Mouse (Mus musculus) embryo, embryonic 10.5 days (tissue): ENCODE data around the gene 4930412O13Rik.
A peak's percentile ranks its signal among the peaks of the same experiment; 100 is the strongest.

ENCODE experiments used
- DNase-seq: peaks from one replicate; pipeline ENCODE4 v3.0.0-alpha.2; 2015; ENCODE audit warnings: low spot score

Gene 4930412O13Rik

DNA sequence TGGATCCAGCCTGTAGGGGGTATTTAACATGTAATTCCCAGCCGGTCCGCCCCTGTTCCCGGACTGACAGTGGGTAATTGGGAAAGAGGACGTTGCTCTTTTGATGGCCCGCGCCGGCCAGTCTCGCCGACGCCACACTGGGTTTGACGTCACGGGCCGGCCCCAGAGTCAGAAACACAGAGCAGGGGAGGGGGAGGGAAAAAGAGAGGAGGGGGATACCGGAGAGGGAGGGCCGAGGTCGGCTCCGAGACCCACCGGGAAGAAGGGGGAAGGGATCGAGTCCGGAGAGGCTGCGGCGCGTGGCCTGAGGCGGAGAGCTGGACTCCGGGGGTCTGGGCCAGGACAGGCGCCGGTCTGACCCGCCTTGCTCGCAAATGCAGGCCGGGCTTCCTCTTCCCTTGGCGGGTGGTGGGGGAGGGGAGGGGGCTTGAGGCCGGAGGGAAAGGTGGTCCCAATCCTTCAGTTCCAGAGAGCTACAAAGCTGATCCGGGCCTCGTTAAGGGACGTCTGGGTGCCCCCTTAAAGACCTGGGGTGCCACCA lies at the start of gene 4930412O13Rik:
4930412O13Rik (plus strand) TSS at position 202 of the 541 bp plus-strand sequence.
- peak; percentile 80 for DNase-seq

DNA sequence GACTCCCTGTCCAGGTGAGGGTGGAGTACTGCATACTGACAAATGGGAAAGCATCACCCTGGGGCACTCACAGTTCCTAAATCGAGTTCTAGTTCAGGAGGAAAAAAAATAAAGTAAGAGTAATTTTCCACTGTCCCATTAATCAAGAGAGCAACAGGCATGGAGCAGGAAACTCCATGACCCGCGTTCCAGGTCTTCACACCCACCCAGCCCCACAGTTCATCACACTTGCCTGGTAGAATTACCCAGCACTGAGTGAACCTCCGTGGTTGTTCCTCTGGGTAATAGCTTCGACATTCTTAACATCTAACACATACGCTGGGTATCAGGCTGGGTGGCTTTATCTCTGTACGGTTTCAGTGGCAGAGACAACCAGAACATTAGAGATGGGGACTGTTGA lies 47.3 kb upstream of the 4930412O13Rik start:
- DNase-seq: no peak

DNA sequence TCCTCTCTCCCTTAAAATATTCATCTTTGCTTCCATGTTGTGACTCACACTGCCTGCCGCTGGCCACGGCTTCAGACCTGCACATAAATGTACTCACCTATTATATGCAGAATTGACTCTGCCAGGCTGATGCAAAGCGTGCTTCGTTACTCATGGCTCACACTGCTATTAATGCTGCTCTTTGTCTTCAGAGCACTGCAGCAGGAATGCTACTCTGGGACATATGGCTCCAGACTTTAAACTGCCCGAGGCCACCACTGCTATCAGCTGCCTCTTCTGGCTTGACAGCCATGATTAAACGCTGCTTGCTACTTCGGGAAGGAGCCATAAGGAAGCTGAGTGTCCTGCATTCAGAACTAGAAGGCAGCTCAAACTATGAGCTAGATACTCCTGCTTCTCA lies 45.9 kb upstream of the 4930412O13Rik start:
- DNase-seq: peak; percentile 31

DNA sequence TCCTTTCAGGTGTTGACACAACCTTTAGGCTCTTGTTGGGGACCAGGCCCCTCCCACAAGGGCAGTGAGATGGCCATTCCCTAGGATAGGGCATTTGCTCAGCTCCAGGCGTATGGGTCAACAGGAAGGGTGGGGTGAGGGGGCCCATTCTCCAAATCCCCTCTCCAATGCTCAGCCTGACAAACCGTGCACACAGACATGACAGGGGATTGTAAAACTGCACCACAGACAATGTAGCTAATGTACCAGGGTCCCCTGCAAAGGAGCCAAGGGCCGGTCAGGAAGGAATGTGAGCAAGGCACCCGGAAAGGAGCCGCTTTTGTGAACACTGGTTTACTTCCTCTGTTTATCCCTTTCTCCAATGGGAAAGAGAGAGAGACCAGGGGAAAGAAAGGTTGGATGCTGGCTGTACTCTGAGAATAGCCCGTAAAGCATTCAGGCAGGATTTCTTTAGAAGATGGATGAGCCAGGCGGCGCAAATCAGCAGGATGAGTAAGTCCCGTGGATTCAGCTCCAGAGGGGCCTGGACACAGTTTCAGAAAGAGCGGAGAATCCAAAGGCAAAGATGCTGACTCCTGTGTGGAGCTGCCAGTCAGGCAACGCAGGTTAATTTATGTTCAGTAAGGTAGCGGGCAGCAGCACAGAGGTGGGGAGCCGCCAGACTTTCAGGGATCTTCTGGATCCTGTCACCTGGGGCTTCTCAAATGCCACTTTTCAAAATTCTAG lies 28.0 kb upstream of the 4930412O13Rik start:
- DNase-seq: peak; percentile 39

DNA sequence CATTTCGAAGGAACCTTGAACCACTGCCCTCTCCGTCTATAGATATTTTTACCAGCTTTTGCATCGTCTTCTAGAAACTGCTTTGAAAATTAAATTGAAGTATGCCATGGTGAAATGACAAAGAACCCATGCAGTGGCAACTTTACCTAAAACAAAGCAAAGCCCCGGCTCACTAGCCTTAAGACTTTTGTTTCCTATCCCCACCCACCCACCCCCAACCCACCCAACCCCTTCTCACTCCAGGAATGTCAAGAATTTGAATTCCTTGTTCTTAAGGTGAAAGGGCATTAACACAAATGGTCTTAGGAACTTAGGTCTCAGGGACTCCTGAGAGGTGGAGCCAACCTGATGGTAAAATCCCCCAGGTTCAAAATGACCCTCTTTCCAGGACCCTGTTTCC lies 25.2 kb upstream of the 4930412O13Rik start:
- no peak for DNase-seq

DNA sequence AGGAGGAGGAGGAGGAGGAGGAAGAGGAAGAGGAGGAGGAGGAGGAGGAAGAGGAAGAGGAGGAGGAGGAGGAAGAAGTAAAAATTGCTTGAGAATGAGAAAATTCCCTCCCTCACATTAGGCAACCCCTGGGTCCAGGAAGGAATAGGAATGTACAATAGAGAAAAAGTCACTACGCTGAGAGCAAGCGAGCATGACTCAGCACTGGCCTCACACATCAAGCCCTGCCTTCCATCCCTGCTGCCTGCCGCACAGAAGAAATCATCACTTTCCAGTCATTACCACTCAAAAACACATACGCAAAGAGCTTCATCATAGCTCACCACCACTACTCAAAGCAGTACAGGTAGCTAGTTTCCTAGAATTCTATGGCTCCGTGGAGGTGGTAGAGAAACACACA lies 20.4 kb upstream of the 4930412O13Rik start:
- DNase-seq: no peak

DNA sequence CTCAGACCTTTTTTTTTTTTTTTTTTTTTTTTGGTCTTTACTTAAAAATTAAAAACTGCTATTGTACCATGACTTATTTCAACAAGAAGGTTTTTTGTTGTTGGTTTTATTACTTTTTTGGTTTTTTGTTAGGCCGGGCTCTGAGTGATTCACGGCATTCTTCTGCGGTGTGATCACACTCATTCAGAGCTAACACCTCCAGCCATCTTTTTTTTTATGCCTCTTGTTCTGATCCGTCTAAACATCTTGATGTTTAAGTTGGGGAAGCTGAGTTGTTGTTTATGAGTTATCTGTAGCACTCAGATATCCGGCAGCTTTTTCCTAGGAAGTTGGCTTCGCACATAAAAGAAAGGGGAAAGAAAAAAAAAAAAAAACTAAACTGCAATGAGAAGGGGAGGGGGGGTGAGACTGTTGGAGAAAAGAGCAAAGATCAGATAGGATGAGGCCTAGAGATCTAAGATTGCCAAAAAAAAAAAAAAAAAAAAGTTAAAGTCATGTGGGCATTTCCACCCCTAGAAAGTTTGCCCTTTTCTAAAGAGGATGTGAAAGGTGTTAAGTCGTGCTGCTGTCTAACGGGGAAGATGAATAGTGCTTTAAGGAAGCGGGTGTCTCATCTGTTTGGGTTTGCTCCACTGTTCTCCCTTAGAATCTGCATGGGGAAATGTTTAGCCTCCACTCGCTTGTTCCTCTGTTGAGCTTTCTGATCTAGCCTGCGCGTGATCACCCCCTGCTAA lies 13.8 kb upstream of the 4930412O13Rik start:
- peak; percentile 3 for DNase-seq

DNA sequence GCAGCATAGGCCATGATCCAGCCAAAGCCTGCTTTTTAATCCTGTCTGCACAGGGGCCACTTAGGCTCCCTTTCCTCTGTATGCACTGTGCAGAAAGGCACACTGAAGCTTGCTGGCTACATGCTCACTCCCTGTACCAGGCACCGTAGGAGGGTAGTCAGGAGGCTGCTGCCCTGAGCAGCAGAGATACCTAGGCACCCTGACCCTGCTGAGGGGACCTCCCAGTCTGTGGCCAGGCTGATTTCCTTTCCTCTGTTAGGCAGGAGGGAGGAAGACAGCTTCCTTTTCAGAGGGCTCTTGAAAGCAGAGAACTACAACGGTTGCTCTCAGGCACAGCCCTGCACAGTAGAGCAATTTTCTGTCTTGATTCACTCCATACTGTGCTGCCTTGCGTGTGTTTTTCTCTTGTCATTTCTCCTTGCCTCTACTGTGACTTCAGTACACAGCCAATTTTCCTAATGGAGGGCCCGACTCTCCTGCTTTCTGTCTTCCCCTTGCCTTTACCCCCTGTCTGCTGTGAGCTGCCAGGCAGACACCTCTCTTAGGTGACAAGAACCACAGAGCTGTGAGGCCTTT lies 9.8 kb upstream of the 4930412O13Rik start:
- DNase-seq: peak; percentile 24

DNA sequence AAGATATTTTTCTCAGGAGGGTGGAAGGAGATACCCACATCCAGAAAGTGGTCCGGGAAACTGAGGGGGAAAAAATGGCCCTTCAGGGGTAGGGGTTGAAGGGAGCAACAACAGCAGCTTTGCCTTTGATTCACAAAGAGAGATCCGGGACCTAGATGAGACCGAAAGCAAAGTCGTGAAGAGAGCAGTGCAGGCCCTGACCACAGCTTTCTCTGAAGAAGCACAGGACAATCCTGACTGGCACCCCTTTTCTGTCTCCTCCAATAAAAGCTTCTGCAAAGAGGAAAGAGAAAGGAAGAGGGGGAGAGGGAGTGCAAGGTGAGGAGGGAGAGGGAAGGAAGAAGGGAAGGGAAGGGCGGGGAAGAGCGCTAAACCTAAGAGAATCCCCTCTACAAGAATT lies 9.3 kb upstream of the 4930412O13Rik start:
- DNase-seq: peak; percentile 15

DNA sequence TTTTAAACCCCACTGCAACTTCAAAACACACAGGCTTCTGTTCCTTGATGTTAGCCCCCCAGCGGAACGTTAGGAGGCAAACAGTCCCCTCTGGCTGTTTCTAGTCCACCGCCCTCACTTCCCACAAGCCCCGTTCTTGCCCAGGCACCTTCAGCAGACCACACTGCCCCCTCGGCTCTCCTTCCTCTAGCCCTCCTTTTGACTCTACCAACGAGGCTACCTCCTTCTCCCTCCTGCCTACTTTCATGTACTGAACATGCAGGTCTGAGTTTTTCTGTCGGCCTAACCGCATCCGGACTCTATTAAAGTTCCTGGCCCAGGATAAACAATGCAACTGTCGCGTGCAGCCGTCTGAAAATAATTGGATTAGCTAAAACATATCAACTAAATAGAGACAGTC lies 8.4 kb upstream of the 4930412O13Rik start:
- DNase-seq: peak; percentile 69

DNA sequence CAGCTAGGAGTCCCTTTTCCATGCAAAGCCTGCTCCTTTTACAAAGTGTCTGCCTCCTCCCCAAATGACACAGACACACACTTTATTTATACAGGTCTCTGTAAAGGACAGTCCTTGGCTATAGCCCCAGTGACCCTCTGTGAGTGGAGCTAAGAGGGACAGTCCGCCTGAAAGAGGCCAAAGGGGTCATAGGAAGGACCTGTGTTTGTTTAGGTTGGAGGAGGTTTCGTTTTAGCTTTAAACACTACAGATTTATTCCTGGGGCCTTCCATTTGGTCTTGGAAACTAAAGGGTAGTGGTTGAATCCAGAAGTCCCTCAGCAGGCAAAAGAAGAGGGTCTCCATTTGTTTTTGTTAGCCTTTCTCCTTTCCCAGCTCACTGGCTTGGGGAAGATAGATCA lies 7.3 kb upstream of the 4930412O13Rik start:
- DNase-seq: peak; percentile 36

DNA sequence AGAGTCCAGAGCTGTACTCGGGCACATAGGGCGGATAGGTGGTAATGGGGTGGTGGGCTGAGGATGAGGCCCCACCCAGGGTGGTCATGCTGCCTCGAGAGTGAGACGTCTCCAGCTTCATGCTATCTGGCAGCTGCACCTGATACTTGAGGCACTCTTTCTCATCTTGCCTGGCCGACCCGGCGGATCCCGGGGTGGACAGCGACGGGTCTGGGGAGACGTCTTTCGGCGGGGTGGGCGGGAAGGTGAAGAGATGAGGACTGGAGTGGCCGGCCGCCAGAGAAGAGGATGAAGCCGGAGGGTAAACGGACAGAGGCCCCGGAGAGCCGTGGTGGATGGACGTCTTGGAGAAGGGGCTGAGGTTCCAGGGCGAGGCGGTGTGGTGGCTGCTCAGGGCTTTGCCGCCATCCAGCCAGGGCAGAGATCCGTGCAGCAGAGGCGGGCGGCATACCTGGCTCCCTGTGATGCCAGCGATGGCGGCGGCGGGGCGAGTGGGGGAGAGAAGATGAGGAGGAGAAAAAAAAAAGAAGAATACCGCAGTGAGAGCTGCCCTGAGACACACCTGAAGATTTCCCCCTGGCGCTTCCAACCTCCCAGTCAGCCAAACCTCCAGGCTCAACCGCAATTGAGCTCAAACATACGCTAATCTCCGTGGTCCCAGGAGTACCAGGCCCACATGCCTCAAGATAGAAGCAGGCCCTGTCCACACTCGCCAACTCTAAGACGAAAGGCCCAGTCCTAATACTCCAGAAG lies 6.4 kb upstream of the 4930412O13Rik start:
- DNase-seq: no peak

DNA sequence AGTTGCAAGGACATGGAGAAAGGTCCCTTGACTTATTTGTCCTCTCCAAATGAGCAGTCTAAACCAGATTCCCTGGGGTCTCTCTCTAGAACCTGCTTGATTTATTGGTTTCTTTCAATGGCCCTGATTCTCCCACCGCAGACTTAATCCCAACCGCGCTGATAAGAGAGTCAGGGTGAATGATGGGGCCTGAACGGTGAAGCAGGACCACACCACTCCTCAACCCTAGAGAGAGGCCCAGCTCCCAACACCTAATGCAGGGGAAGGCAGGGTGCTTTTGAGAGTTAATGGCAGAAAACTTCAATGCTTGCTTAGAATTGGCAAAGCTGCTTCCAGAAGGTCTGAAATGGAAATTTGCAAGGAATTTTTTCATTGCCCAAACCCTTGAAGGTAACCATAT lies 5.8 kb upstream of the 4930412O13Rik start:
- peak; percentile 58 for DNase-seq

DNA sequence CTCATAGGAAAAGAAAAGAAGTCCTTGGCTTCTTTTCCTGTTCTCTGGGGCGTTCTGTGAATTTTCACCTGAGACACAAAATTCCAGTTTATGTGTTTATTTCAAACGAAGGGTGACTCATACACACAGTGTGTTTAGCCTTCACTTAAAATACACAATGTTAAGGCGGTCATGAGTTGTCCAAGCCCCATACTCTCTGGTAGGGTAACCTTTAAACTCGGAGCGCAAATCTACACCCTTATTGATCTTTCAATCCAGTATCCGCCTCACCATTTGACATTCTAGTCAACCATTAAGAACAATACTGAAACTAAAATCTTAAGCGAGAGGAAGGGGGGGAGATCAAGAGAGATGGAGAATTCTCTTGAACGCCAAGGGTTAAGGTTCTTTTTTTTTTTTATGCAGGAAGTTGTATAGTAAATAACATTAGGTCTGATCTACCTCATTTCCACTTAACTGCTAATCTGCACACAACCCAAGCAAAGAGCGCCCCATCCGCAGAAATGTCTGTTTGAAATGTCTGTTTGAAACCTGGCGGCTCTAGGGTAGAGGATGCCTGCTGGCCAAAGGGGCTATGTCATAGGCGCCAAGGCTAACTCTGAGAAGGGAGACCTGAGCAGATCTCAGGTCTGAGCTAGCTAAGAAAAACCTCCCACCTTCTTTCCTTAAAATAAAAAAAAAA lies 5.2 kb upstream of the 4930412O13Rik start:
- peak; percentile 40 for DNase-seq

DNA sequence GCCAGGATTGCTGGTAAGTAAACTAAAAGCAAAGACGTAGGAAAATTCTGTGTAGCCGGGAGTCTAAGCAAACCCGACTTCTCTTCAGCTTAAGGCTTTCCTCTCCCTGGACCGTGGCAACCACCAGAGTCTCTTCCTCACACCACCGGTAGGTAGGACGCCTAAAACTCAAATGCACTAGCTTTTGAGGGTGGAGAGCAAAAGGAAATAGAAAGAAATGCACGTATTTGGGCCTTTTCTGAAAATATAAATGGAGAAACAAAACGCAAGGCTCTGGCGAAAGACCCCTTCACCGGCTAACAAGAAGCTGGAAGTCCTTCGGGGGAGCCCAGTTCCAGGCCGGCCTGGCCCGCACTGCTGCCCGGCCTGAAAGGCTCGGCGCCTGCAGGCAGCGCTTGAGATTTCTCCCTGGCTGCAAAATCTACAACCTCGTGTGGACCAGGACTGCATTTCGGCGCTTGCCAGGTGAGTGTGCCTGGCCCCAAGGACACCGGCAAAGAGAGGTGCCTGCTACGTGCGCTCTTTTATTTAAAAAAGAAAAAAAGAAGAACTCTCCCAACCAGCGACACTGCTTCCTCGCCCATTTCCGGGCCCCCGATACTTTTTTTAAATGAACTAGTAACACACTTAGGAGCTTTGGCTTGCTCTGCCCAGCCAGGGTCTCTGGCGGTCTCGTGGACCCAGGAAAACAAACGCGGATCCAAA lies 4.3 kb upstream of the 4930412O13Rik start:
- peak; percentile 62 for DNase-seq

DNA sequence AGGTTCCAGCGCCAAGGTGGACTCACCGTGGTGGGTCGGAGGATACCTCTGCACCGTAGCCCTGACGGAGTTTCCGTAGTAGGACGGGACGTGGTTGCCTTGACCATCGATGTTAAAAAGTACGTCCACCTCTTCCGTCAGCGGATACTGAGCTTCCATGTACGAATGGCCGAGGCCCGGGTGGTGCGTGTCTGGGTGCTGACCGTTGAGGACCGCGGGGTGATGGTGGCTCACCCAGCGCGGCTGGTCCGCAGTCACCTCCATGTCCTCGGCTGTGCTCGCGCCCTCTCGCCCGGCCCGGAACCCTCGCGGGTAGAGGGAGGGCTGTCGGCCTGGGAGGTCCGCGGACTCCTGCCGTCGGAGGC lies 3.7 kb upstream of the 4930412O13Rik start:
- DNase-seq: peak; percentile 51

DNA sequence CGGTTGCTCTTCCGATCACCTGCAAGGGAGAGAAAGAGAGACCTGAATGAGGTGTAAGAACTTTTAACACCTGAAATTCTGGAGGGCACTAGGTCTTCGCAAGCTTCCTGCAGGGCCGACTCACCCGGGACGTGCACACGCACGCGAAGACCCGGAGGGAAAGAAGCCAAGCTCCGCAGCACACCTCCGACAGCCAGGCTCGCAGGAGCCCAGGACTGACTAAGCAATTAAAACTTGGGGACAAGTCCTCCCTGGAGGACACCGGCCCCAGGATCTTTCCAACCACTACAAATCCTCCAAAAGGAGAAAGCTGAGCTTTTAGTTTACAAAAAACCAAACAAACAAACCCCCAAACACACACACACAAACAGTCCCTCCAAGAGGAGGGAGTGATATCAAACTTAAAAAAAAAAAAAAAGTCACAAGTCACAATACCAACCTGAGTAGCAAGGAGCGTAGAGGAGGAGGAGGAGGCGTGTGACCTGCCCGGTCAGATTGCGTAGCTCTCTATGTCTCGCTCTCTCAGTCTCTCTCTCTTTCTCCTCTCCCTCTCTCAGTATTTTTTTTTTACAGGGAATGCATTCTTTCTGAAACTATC lies 3.0 kb upstream of the 4930412O13Rik start:
- no peak for DNase-seq

DNA sequence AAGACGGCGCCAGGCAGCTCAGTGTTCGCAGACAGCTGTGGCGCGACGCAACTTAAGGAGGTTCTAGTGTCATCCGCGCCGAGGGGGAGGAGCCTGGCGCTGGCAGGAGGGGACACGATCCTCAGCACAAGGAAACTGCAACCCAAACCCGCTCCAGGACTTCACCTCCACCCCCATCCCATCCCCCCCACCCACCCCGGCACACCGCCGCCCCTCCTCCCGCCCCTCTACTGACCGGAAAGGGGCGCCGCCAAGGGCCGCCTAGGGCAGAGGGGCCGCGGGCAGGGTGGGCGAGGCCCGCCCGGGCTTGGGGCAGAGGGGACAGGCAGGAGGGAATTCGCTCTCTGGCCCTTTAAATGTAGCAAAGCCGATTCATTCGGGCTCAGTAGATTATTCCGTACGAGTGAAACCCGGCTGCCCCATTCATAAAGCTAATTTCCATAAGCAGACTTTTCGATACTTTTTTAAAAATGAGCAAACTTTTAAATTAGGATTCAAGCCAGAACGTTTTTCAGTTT lies 2.4 kb upstream of the 4930412O13Rik start:
- peak; percentile 84 for DNase-seq

DNA sequence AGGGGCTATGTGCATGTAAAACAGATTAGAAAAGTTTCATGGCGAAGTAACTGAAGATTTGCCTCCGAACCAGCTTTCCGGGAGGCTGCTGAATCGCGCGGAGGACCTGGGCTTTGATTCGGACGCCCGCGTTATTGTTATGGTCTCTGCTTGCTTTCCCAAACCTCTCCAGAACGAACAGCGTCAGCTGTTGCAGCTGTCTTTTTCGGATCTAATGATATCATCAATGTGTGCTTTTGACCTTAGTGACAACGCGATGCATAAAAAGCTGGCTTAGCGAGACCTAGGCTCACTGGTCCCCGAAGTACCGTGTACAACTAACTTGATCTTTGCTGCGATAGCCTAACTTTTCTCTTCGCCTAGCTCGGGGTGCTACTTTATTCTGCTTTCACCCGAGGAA lies 2.0 kb upstream of the 4930412O13Rik start:
- peak; percentile 75 for DNase-seq

DNA sequence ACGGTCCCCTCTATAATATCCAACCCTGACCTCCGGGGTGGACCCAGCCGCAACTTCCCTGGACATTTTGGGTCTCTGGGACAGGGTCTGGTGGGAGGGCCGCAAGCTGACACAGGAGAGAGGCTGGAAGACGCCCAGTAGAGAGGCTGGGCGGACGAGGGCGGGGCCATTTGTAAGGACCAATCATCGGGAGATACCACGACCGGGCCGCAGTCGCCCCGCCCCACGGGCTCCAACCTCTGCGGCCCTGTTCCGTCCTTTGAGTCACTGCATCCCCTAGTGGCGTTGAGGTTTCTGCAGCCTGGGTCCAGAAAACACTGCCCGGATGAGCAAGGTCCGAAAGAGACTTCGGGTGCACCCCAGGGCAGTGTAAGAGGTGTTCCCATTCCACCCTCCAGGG lies 1.6 kb upstream of the 4930412O13Rik start:
- peak; percentile 99 for DNase-seq
